Mouse (Mus musculus) monocyte, adult 5-6 weeks (primary cell): Measurements from ENCODE around the gene Bcl6b. TPM values are rescaled to one million over a fixed set of nuclear protein-coding genes. Genes with fewer than 3 reads are reported as not detected.

ENCODE experiments used
- ATAC-seq: fragments of 153-309, 156-312 bp; replicated peaks from 2 replicates; pipeline ENCODE4 v1.8.0; 2017; ENCODE audit warnings: mild to moderate bottlenecking; ENCODE audit not compliant: low TSS enrichment, insufficient number of reproducible peaks, severe bottlenecking, poor library complexity, low FRiP score
- total RNA-seq: library from RNA; stranded (forward); fragments of 200-1000, 200-491, 200-594 nt; gene quantifications from 3 replicates; pipeline ENCODE4 v1.2.3, GENCODE M21; 2017

The Bcl6b gene
- total RNA-seq, 1 experiment from 2014 or later: not detected

GRCm38 (mm10) chr11:70235254-70235900 lies 5.8 kb upstream of the Bcl6b start:
- ATAC-seq: no peak

GRCm38 (mm10) chr11:70234497-70234896 lies 4.9 kb upstream of the Bcl6b start:
- no peak for ATAC-seq

- ATAC-seq: no peak
These were observed 4.4 kb upstream of the Bcl6b start for GRCm38 (mm10) chr11:70234037-70234436.

- no peak for ATAC-seq
These were observed 3.4 kb upstream of the Bcl6b start for GRCm38 (mm10) chr11:70233016-70233415.

GRCm38 (mm10) chr11:70232546-70232945 lies 2.9 kb upstream of the Bcl6b start:
- ATAC-seq: no peak

GRCm38 (mm10) chr11:70230239-70230727 lies 685 bp upstream of the Bcl6b start:
- ATAC-seq: peak; percentile 86

- ATAC-seq: peak; percentile 59
These were observed 770 bp downstream of the Bcl6b start for GRCm38 (mm10) chr11:70228828-70229227.

- ATAC-seq: no peak
These were observed 1.8 kb downstream of the Bcl6b start for GRCm38 (mm10) chr11:70227661-70228245.

- no peak for ATAC-seq
These were observed 2.5 kb downstream of the Bcl6b start for GRCm38 (mm10) chr11:70227126-70227525.

- ATAC-seq: no peak
These were observed 3.1 kb downstream of the Bcl6b start for GRCm38 (mm10) chr11:70226602-70226890.

GRCm38 (mm10) chr11:70225798-70226601 lies 3.6 kb downstream of the Bcl6b start:
- ATAC-seq: no peak

GRCm38 (mm10) chr11:70223724-70224123 lies 5.9 kb downstream of the Bcl6b start:
- no peak for ATAC-seq

- ATAC-seq: no peak
These were observed 7.7 kb downstream of the Bcl6b start for GRCm38 (mm10) chr11:70221603-70222500.

- peak; percentile 91 for ATAC-seq
These were observed 8.6 kb downstream of the Bcl6b start, which contains the start of gene Slc16a13 for GRCm38 (mm10) chr11:70220731-70221602. TSS of gene Slc16a13 (minus strand) at chr11:70221064.

GRCm38 (mm10) chr11:70220323-70220722 lies 9.3 kb downstream of the Bcl6b start:
- no peak; the same call in 1 of the 2 replicates for ATAC-seq

- ATAC-seq: no peak
These were observed 9.7 kb downstream of the Bcl6b start for GRCm38 (mm10) chr11:70219873-70220272.

- no peak for ATAC-seq
These were observed 10.7 kb downstream of the Bcl6b start for GRCm38 (mm10) chr11:70218741-70219470.
